Mouse (Mus musculus): ENCODE results near the gene Gsdmc4. TPM values are rescaled to one million over a fixed set of nuclear protein-coding genes. Genes with fewer than 3 reads are reported as not detected.
A peak's percentile ranks its signal among the peaks of the same experiment; 100 is the strongest.
"Not testable (repeated sequence)": the region's sequence is repeated elsewhere in the genome, so short reads cannot be mapped to it uniquely, and the experiment has no call there.

The Gsdmc4 gene
- not detected in 2 replicates for polyA plus RNA-seq (2015; fragmentation: Nextera tagmentation; extraction: Ambion mirVana)

DNA sequence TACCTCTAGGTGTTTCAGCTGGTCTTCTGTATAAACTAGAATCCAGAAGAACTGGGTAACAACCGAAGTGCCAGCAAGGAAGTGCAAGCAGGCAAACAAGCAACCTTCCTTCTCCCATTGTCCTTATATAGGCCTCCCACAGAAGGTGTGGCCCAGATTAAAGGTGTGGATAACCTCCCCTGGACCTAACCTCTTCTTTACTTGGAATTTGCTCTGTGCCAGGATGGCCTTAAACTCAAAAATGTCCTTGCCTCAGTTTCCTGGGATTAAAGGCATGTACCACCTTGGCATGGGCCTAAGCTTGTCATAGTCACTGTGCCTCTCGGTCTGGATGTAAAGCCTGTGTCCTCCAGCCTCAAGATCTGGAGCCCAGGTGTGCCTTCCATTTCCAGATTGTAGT is at the start of gene Gsdmc4:
TSS of gene Gsdmc4 (minus strand) at position 101 of the 400 bp plus-strand sequence.
- H3K27me3 ChIP-seq (ENCODE audit: control insufficient read depth, insufficient read depth, low read depth, low read length); H3K9ac ChIP-seq (ENCODE audit: low read length); H3K4me1 ChIP-seq (replicated peaks; ENCODE audit: control insufficient read depth, insufficient read depth, low read length); H3K9me3 ChIP-seq (ENCODE audit: control insufficient read depth, low read length); H3K4me3 ChIP-seq (ENCODE audit: low read length); H3K27ac ChIP-seq (ENCODE audit: low read length); H3K36me3 ChIP-seq (ENCODE audit: control insufficient read depth, insufficient read depth, low read length); ATAC-seq (ENCODE audit: low read depth); H3K4me2 ChIP-seq (ENCODE audit: low read depth, low read length): not testable (repeated sequence)
- WGBS, result 77% methylated on average over 2 of the region's 2 CpGs

DNA sequence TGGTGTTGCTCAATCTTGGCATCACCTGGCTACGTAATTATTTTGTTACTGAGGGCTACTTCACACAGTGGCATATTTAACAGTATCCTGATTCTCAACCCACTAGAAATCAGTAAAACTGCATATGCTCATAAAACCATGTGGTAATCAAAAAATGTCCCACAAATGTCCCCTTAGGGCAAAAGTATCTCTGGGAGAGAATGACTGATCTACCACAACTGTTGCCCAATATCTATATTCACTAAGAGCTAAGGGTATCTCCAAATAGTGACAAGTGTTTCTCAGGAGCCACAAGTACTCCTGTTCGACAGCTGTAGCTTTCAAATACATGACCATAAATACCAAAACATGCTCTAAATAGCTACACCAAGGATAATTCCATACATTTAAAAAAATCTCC is 48.4 kb upstream of the Gsdmc4 start:
- H3K4me3 ChIP-seq (ENCODE audit: low read length), result no peak overlapping the region
- H3K4me2 ChIP-seq (ENCODE audit: low read depth, low read length), result no peak overlapping the region
- 92% methylated on average over 2 of the region's 2 CpGs for WGBS
- no peak overlapping the region for H3K9ac ChIP-seq (ENCODE audit: low read length)
- H3K4me1 ChIP-seq (replicated peaks; ENCODE audit: control insufficient read depth, insufficient read depth, low read length), result no peaks in the 10 kb centered on the region
- H3K27ac ChIP-seq (ENCODE audit: low read length), result no peak overlapping the region
- H3K36me3 ChIP-seq (ENCODE audit: control insufficient read depth, insufficient read depth, low read length), result no peaks in the 10 kb centered on the region
- no peak for ATAC-seq (ENCODE audit: low read depth)
- H3K9me3 ChIP-seq (ENCODE audit: control insufficient read depth, low read length), result no peaks in the 10 kb centered on the region
- H3K27me3 ChIP-seq (ENCODE audit: control insufficient read depth, insufficient read depth, low read depth, low read length), result no peaks in the 10 kb centered on the region

DNA sequence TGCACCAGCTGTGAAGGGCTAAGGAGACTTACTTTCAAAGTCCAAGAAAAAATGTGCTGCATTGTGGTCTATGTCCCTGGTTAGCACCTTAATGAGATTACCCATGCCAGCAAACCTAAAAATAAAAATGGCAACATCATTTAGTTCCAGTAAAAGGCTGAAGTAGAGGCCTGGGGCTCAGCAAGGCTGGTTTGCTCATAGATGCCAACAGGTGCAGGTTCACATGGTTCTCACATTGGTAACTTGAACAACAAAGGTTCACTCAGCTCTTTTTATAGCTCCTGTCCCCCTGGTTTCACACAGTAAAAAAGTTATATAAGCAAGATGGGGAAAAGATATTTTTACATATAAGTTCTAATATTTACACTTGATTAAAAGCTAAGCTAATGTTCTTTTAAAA is 45.5 kb upstream of the Gsdmc4 start:
- H3K27ac ChIP-seq (ENCODE audit: low read length), result no peak overlapping the region

DNA sequence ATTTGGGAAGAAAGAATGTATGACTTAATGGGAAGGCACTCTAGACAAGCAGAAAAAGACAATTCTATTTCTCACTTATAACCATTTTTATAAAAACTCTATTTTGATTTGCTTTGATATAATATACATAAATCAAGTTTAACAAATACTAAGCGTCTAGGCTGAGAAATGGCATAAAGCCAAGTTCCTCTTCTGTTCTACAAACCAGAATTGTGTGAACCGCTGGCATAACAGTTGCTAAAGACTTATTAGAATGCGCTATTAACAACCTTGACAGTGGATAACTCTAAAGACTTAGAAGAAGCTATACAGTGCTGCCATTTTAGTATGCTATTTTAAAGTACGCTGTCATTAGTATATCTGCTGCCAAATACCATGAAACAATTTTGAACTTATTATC is 41.2 kb upstream of the Gsdmc4 start:
- WGBS, result 70% methylated on average over 4 of the region's 4 CpGs
- Histone ChIP-seq H3K36me3 (ENCODE audit: control insufficient read depth, insufficient read depth, low read length) (no peaks in the 10 kb centered on the region), H3K27ac (ENCODE audit: low read length) (no peak overlapping the region), H3K27me3 (ENCODE audit: control insufficient read depth, insufficient read depth, low read depth, low read length) (no peaks in the 10 kb centered on the region), H3K4me3 (ENCODE audit: low read length) (no peak overlapping the region), H3K9me3 (ENCODE audit: control insufficient read depth, low read length) (no peaks in the 10 kb centered on the region), H3K4me2 (ENCODE audit: low read depth, low read length) (no peak overlapping the region), H3K9ac (ENCODE audit: low read length) (no peak overlapping the region), H3K4me1 (replicated peaks; ENCODE audit: control insufficient read depth, insufficient read depth, low read length) (no peaks in the 10 kb centered on the region)
- no peak for ATAC-seq (ENCODE audit: low read depth)

More for the DNA sequence above, 45.5 kb upstream of the Gsdmc4 start:
- H3K9me3 ChIP-seq (ENCODE audit: control insufficient read depth, low read length), result no peaks in the 10 kb centered on the region
- H3K4me1 ChIP-seq (replicated peaks; ENCODE audit: control insufficient read depth, insufficient read depth, low read length), result no peaks in the 10 kb centered on the region
- H3K36me3 ChIP-seq (ENCODE audit: control insufficient read depth, insufficient read depth, low read length), result no peaks in the 10 kb centered on the region
- no peak for ATAC-seq (ENCODE audit: low read depth)
- H3K4me2 ChIP-seq (ENCODE audit: low read depth, low read length), result no peak overlapping the region
- H3K27me3 ChIP-seq (ENCODE audit: control insufficient read depth, insufficient read depth, low read depth, low read length), result no peaks in the 10 kb centered on the region
- H3K9ac ChIP-seq (ENCODE audit: low read length), result no peak overlapping the region
- H3K4me3 ChIP-seq (ENCODE audit: low read length), result no peak overlapping the region

DNA sequence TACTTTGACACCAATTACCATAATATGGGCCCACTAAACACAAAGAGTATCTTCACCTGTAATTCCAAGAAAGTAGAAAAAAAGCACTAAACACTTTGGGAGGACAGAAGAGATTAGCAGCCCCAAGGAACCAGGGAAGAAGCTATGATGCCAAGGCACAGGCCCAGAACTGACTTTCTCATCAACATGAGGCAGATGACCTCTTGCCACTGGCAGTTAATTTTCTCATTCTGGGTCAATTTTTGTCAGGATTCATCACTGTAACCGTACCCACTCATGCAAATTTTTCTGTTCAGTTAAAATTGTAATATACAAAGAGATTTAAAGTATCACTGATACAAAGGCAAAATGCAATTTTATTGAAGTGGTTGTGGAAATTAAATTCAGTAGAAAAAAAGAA is 29.1 kb upstream of the Gsdmc4 start:
- H3K36me3 ChIP-seq (ENCODE audit: control insufficient read depth, insufficient read depth, low read length), result peaks cover 10% of the 10 kb centered on the region
- 88% methylated on average over 1 of the region's 1 CpGs for WGBS
- no peaks in the 10 kb centered on the region for H3K4me1 ChIP-seq (replicated peaks; ENCODE audit: control insufficient read depth, insufficient read depth, low read length)
- H3K9ac ChIP-seq (ENCODE audit: low read length), result no peak overlapping the region
- no peak overlapping the region for H3K4me3 ChIP-seq (ENCODE audit: low read length)
- H3K9me3 ChIP-seq (ENCODE audit: control insufficient read depth, low read length), result no peaks in the 10 kb centered on the region
- no peak overlapping the region for H3K27ac ChIP-seq (ENCODE audit: low read length)
- no peak for ATAC-seq (ENCODE audit: low read depth)
- H3K4me2 ChIP-seq (ENCODE audit: low read depth, low read length), result no peak overlapping the region
- no peaks in the 10 kb centered on the region for H3K27me3 ChIP-seq (ENCODE audit: control insufficient read depth, insufficient read depth, low read depth, low read length)

DNA sequence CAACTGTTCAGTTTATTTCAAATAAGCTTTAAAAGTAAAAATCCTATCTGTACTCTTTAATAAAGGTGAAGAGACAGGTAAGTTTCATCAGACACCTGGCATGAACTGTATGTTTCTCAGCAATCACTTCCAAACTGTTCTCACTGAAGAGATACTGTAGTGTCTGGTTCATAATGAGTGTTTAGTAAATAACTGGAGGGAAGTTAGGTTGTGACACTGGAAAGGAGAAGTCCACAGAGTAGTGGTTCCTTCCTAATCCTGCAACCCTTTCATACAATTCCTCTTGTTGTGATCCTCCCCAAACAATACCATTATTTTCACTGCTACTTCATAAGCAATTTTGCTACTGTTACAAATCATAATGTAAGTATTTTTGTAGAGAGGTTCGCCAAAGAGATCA is 20.6 kb upstream of the Gsdmc4 start:
- Histone ChIP-seq H3K4me3 (ENCODE audit: low read length) (no peak overlapping the region), H3K27ac (ENCODE audit: low read length) (no peak overlapping the region), H3K4me1 (replicated peaks; ENCODE audit: control insufficient read depth, insufficient read depth, low read length) (no peaks in the 10 kb centered on the region), H3K27me3 (ENCODE audit: control insufficient read depth, insufficient read depth, low read depth, low read length) (no peaks in the 10 kb centered on the region), H3K4me2 (ENCODE audit: low read depth, low read length) (no peak overlapping the region), H3K9me3 (ENCODE audit: control insufficient read depth, low read length) (no peaks in the 10 kb centered on the region), H3K36me3 (ENCODE audit: control insufficient read depth, insufficient read depth, low read length) (peaks cover 9% of the 10 kb centered on the region), H3K9ac (ENCODE audit: low read length) (no peak overlapping the region)
- ATAC-seq (ENCODE audit: low read depth), result no peak
- WGBS, result 100% methylated on average over 1 of the region's 1 CpGs

DNA sequence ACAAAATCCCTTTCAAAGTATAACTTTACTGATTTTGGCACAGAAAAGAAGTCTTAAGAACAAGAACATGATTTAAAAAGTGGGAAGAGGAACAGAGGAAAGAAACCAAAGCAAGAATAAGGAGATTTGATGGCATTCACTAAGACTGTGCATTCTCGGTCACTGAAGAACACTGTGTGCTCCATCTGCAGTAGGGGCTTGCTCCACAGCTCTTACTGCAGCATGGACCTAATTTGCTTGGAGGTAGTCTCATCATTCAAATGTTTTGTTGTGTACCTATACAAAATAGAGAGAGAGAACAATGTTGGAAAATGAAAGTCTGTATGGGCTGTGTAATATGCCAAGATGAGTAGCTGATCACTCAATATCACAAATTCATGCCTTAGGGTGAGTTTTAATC is 19.3 kb upstream of the Gsdmc4 start:
- Histone ChIP-seq H3K4me1 (replicated peaks; ENCODE audit: control insufficient read depth, insufficient read depth, low read length) (no peaks in the 10 kb centered on the region), H3K27ac (ENCODE audit: low read length) (peak overlapping the region; percentile 57), H3K27me3 (ENCODE audit: control insufficient read depth, insufficient read depth, low read depth, low read length) (no peaks in the 10 kb centered on the region), H3K36me3 (ENCODE audit: control insufficient read depth, insufficient read depth, low read length) (0 out of 2 replicates have a peak, but pooled peaks cover 3% of the 10 kb centered on the region), H3K4me2 (ENCODE audit: low read depth, low read length) (no peak overlapping the region), H3K9ac (ENCODE audit: low read length) (no peak overlapping the region), H3K4me3 (ENCODE audit: low read length) (no peak overlapping the region), H3K9me3 (ENCODE audit: control insufficient read depth, low read length) (no peaks in the 10 kb centered on the region)
- 62% methylated on average over 1 of the region's 1 CpGs for WGBS
- ATAC-seq (ENCODE audit: low read depth), result peak; percentile 53; the same call in 1 of the 2 replicates

DNA sequence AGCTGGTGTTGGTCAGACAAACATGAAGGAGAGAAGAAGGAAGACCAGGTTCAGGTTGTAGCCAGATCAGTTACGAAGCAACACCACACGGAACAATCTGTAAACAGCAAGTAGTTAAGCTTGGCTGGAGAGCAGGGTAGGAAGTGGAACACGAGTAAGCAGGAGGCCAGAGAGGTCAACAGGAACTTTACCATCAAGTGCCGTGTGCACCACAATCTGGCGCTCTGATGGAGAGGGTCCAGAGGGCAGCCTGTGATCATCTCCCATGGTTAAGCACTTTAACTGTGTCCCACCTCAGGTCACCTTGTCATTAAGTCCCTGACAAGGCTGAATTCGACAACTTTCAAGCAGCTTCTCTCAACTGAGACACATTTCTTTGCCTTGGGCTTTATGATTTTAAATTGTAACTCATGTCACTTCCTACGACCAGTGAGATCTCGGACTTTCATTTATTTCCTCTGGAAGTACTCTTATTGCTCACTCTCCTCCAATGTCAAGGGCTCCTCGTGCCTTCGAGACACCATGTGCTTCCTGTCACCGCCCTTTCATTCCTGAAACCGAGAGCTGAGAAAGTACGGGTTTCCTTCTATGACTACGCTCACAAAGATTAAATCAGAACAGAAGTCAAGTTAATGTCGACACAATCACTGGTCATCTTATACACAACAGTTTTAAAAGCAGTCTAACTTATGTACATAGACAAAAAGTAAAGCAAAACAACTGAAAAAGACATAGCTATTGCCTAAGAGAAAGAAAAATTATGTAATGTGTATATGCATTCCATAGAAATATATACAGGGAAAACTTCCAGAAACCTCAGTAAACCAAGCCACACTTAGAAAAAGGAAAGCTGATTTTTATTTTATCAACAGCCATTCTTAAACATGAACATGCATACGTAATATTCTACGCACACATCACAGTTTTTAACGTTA is 18.3 kb upstream of the Gsdmc4 start:
- WGBS, result 67% methylated on average over 18 of the region's 18 CpGs
- Histone ChIP-seq H3K36me3 (ENCODE audit: control insufficient read depth, insufficient read depth, low read length) (0 out of 2 replicates have a peak, but pooled peaks cover 3% of the 10 kb centered on the region), H3K4me3 (ENCODE audit: low read length) (no peak overlapping the region), H3K4me2 (ENCODE audit: low read depth, low read length) (no peak overlapping the region), H3K9ac (ENCODE audit: low read length) (no peak overlapping the region), H3K9me3 (ENCODE audit: control insufficient read depth, low read length) (no peaks in the 10 kb centered on the region), H3K27me3 (ENCODE audit: control insufficient read depth, insufficient read depth, low read depth, low read length) (no peaks in the 10 kb centered on the region), H3K27ac (ENCODE audit: low read length) (peak overlapping the region; percentile 48), H3K4me1 (replicated peaks; ENCODE audit: control insufficient read depth, insufficient read depth, low read length) (no peaks in the 10 kb centered on the region)
- peak; percentile 80 for ATAC-seq (ENCODE audit: low read depth)

DNA sequence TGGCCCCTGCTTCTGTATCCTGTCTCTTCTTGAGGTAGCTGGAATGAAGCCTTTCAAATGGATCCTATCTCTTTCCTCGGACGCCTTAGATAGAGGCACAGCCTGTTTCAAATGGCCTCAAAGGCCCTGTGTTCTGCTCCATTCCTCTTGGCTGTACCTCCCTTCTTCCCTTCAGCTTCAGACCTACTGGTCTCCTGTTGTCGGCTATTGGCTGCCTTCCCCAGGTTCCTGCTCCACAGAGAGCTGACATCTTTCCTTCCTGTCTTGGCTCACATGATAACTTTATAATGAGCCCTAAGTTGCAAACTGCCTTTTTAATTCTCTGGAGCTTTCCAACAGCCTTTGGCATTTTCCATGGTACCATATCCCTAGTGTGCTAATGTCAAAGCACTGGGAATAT is 14.1 kb upstream of the Gsdmc4 start:
- ATAC-seq (ENCODE audit: low read depth), result no peak
- Histone ChIP-seq H3K4me2 (ENCODE audit: low read depth, low read length) (no peak overlapping the region), H3K9me3 (ENCODE audit: control insufficient read depth, low read length) (no peaks in the 10 kb centered on the region), H3K27ac (ENCODE audit: low read length) (no peak overlapping the region), H3K9ac (ENCODE audit: low read length) (no peak overlapping the region), H3K4me1 (replicated peaks; ENCODE audit: control insufficient read depth, insufficient read depth, low read length) (no peaks in the 10 kb centered on the region), H3K27me3 (ENCODE audit: control insufficient read depth, insufficient read depth, low read depth, low read length) (no peaks in the 10 kb centered on the region), H3K4me3 (ENCODE audit: low read length) (no peak overlapping the region), H3K36me3 (ENCODE audit: control insufficient read depth, insufficient read depth, low read length) (no peaks in the 10 kb centered on the region)
- 86% methylated on average over 3 of the region's 3 CpGs for WGBS
